13 mouse cellular contexts compared by ENCODE assay signal in the genomic region with DNA sequence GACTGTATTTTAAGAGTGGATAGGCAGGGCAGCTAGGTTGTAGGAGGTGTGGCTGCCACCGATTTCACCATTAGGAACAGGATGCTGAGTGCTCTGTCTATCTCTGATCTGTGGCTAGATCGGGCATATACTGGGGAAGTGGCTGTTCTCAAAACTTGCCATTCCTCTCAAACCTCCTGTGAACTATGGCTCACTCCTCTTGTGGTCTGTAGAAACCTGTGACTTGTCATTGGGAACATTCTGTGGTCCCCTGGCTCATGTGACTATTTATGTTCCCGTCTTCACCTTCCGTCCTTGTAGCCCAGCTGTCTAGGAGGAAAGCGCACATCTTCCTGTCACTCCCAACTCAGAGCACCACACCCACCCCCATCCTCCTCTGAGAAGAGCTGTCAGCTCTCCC. TPM values are rescaled to one million over a fixed set of nuclear protein-coding genes. Genes with fewer than 3 reads are reported as not detected.
DNase-seq lines count a peak whose midpoint lies in the region; ATAC-seq lines count a peak whose summit lies in the region.
"Had no signal": no experiment of that assay in that cellular context is flagged by ENCODE, and none has a peak within 500 bp of the region (broad histone marks: within the 10 kb centered on the region; RNA-seq: fewer than 3 reads in every experiment).

No protein-coding gene starts in this region.

- DNase-seq in heart, adult 11 months = peak; percentile 87
- DNase-seq in heart, postnatal 4 days = no peak
- peak; percentile 98 for DNase-seq in 416B (ENCODE audit: low read depth)
- DNase-seq in B cell, adult 2 months = no peak
- DNase-seq in cerebellum, adult 8-10 months = no peak
- DNase-seq: gastrocnemius, postnatal 25 days; right cerebral cortex, postnatal 25 days had no signal

- H3K4me3 ChIP-seq in megakaryocyte, embryonic 14.5 days (replicated peaks) = peak overlapping the region; percentile 78
- H3K4me3 ChIP-seq: heart, embryonic 15.5 days; hindbrain, embryonic 15.5 days; stomach, embryonic 15.5 days had no signal

- H3K27me3 ChIP-seq in megakaryocyte, embryonic 14.5 days (replicated peaks) = peaks cover 62% of the 10 kb centered on the region
- H3K27me3 ChIP-seq: heart, embryonic 15.5 days; hindbrain, embryonic 15.5 days; stomach, embryonic 15.5 days had no signal

- H3K36me3 ChIP-seq in megakaryocyte, embryonic 14.5 days (replicated peaks; ENCODE audit: low read length) = no peaks in the 10 kb centered on the region
- H3K36me3 ChIP-seq: heart, embryonic 15.5 days; hindbrain, embryonic 15.5 days; stomach, embryonic 15.5 days had no signal

- H3K9me3 ChIP-seq in megakaryocyte, embryonic 14.5 days = peaks cover 18% of the 10 kb centered on the region
- H3K9me3 ChIP-seq: heart, embryonic 15.5 days; hindbrain, embryonic 15.5 days; stomach, embryonic 15.5 days had no signal

- peaks cover 40% of the 10 kb centered on the region for H3K4me1 ChIP-seq in megakaryocyte, embryonic 14.5 days
- H3K4me1 ChIP-seq: hindbrain, embryonic 15.5 days; stomach, embryonic 15.5 days had no signal

- ATAC-seq in common myeloid progenitor, adult 5-6 weeks (replicated peaks; ENCODE audit: low read depth, poor library complexity, severe bottlenecking) = peak; percentile 92
- no peak for ATAC-seq in erythroblast, adult 5-6 weeks (replicated peaks; ENCODE audit: low FRiP score, poor library complexity, severe bottlenecking)

RNA-seq across cellular contexts. Expression of a gene that starts 8.9 kb away (rescaled TPM):
- total RNA-seq in heart, postnatal 4 days (2021) = 10 to 100 TPM; 27.8 to 29.0 TPM
- 27.6 and 36.3 TPM in 2 replicates for total RNA-seq in common myeloid progenitor, adult 5-6 weeks (2017)
- 1.0 and 2.2 TPM in 2 replicates for polyA plus RNA-seq in megakaryocyte, embryonic 14.5 days (2012; ENCODE audit: insufficient read depth, low replicate concordance)
- 6.9 and 14.4 TPM in 2 replicates for total RNA-seq in erythroblast, adult 5-6 weeks (2015; ENCODE audit: low replicate concordance)
- 10.5 and 23.1 TPM in 2 replicates for total RNA-seq in erythroblast, adult 5-6 weeks (2017; ENCODE audit: low replicate concordance)

Comparison
In these comparisons a context has a peak if more than half of its experiments do, and no peak if none do; other contexts are left out.
1. DNase-seq: peak in heart, adult 11 months (single experiment) and 416B (single experiment); none in heart, postnatal 4 days (single experiment), B cell, adult 2 months (0 of 2) and cerebellum, adult 8-10 months (single experiment).